Mouse (Mus musculus) heart, embryonic 14.5 days (tissue): Measurements from ENCODE around the gene Vim. TPM values are rescaled to one million over a fixed set of nuclear protein-coding genes. Genes with fewer than 3 reads are reported as not detected.

Experiments used
- ATAC-seq: fragments of 200-750 bp; cut with Nextera tagmentation; 2 replicates; pipeline ENCODE4 v1.8.0; 2017; ENCODE audit warnings: low read depth, moderate TSS enrichment; ENCODE audit not compliant: insufficient number of reproducible peaks, insufficient read depth, low FRiP score
- H3K27ac ChIP-seq, 2 experiments: fragments of 200-500 bp in 1 of 2; fragments of 300-500 bp in 1 of 2; sonication (generic) in 1 of 2; replicated peaks in 1 of 2; 2 replicates each; pipeline ENCODE4 v1.5.1; 2012 to 2014; ENCODE audit warnings: low read depth in 2 of 2, low read length in 2 of 2, control low read depth in 1 of 2, mild to moderate bottlenecking in 1 of 2, mixed read lengths in 1 of 2; ENCODE audit not compliant: control insufficient read depth in 1 of 2, insufficient read depth in 1 of 2
- H3K27me3 ChIP-seq: fragments of 300-500 bp; sonication (generic); 2 replicates; pipeline ENCODE4 v1.6.1; 2014; ENCODE audit warnings: mild to moderate bottlenecking, low read length, control low read depth; ENCODE audit not compliant: control insufficient read depth, insufficient read depth
- H3K36me3 ChIP-seq: fragments of 300-500 bp; sonication (generic); 2 replicates; pipeline ENCODE4 v1.6.1; 2014; ENCODE audit warnings: mild to moderate bottlenecking, control low read depth, low read length, mixed read lengths; ENCODE audit not compliant: control insufficient read depth, insufficient read depth
- H3K4me1 ChIP-seq, 2 experiments: fragments of 200-500 bp in 1 of 2; fragments of 300-500 bp in 1 of 2; sonication (generic) in 1 of 2; 2 replicates each; pipeline ENCODE4 v1.6.1; 2012 to 2014; ENCODE audit warnings: low read length in 2 of 2, control low read depth in 1 of 2, mixed read lengths in 1 of 2; ENCODE audit not compliant: control insufficient read depth in 2 of 2, insufficient read depth in 2 of 2
- H3K4me2 ChIP-seq: fragments of 300-500 bp; sonication (generic); 2 replicates; pipeline ENCODE4 v1.6.1; 2014; ENCODE audit warnings: mild to moderate bottlenecking, low read length
- H3K4me3 ChIP-seq, 2 experiments: fragments of 200-500 bp in 1 of 2; fragments of 300-500 bp in 1 of 2; sonication (generic) in 1 of 2; 2 replicates each; pipeline ENCODE4 v1.5.1; 2012 to 2014; ENCODE audit warnings: low read length in 2 of 2, mild to moderate bottlenecking in 2 of 2, control low read depth in 1 of 2, low read depth in 1 of 2, moderate library complexity in 1 of 2; ENCODE audit not compliant: control insufficient read depth in 1 of 2, insufficient read depth in 1 of 2
- H3K9ac ChIP-seq: fragments of 300-500 bp; sonication (generic); 2 replicates; pipeline ENCODE4 v1.6.1; 2014; ENCODE audit warnings: mild to moderate bottlenecking, low read length
- H3K9me3 ChIP-seq: fragments of 300-500 bp; sonication (generic); 2 replicates; pipeline ENCODE4 v1.6.1; 2016; ENCODE audit warnings: low read length, control low read depth; ENCODE audit not compliant: control insufficient read depth
- WGBS: fragments of 180-500 bp; shearing (Covaris S2); extraction: QIAGEN DNeasy Blood & Tissue Kit; methylation state at CpG from one replicate; pipeline ENCODE4 v1.1.7; 2014; 5-methylcytosine and 5-hydroxymethylcytosine counted together
- polyA plus RNA-seq: library from polyadenylated mRNA; unstranded; fragments of >200 nt; fragmentation: Nextera tagmentation; extraction: Ambion mirVana; gene quantifications from 2 replicates; pipeline ENCODE4 v1.2.1, GENCODE M21; 2014

Gene Vim
- polyA plus RNA-seq, 1 experiment from 2014 or later: 1,081 TPM

- ATAC-seq: no peak
- Histone ChIP-seq H3K27ac (no peak overlapping the region), H3K9me3 (no peaks in the 10 kb centered on the region), H3K4me1 (peaks cover 9% of the 10 kb centered on the region in 2 experiments), H3K4me2 (no peak overlapping the region), H3K9ac (no peak overlapping the region), H3K27me3 (no peaks in the 10 kb centered on the region), H3K4me3 (no peak overlapping the region), H3K36me3 (no peaks in the 10 kb centered on the region)
- 58% methylated on average over 2 of the region's 2 CpGs for WGBS
Measured at GRCm38 (mm10) chr2:13570122-13570521, 3.6 kb upstream of the Vim start.

- Histone ChIP-seq H3K9ac (no peak overlapping the region), H3K9me3 (no peaks in the 10 kb centered on the region), H3K4me2 (peak overlapping the region; percentile 66), H3K4me3 (no peak overlapping the region), H3K27me3 (no peaks in the 10 kb centered on the region), H3K36me3 (peaks cover 17% of the 10 kb centered on the region), H3K27ac (peak overlapping the region; percentile 98 to 99), H3K4me1 (peaks cover 9 to 13% of the 10 kb centered on the region in 2 experiments)
- ATAC-seq: no peak
- WGBS: 30% methylated on average over 4 of the region's 4 CpGs
Measured at GRCm38 (mm10) chr2:13572101-13572553, 1.6 kb upstream of the Vim start.

DNA sequence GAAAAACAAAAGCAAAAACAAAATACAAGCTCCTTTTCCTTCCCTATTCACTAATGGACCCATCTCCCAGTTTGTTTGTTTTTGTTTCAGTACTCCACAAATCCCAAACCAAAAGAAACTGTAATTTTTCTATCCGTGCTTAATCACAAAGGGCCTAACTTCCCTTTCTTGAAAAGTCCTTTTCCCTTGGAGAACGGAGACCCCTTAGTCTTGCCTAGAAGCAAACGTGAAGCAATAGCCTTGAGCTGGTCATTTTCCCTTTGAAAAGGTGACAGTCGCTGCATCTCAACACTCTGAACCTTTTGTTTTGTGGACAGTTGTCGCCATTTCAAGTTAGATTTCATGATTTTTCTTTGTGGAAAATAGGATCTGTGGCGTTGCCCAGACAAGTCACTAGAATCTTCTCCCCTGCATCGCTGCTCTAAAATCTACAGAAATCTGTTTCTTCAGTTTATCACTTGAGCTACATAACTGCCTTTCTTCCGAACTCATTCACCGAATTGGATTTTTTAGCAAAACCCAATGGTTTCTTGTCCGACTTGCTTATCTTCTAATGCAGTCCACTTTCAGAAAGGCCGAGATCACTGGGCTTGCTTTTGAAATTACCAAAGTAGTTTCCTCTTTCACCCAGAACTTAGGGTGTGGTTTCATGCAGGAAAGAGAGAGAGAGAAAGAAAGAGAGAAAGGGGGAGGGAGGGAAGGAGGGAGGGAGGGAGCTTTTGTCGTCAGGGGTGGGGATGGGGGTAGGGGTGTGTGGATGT lies 900 bp upstream of the Vim start:
- H3K36me3 ChIP-seq: peaks cover 22% of the 10 kb centered on the region
- ATAC-seq: no peak
- H3K9ac ChIP-seq: peak overlapping the region; percentile 97
- no peaks in the 10 kb centered on the region for H3K9me3 ChIP-seq
- peak overlapping the region; percentile 88 to 94 for H3K4me3 ChIP-seq
- no peaks in the 10 kb centered on the region for H3K27me3 ChIP-seq
- H3K4me2 ChIP-seq: peak overlapping the region; percentile 66
- H3K27ac ChIP-seq: peak overlapping the region; percentile 98 to 99
- 13% methylated on average over 12 of the region's 12 CpGs for WGBS
- peaks cover 9 to 16% of the 10 kb centered on the region in 2 experiments for H3K4me1 ChIP-seq

DNA sequence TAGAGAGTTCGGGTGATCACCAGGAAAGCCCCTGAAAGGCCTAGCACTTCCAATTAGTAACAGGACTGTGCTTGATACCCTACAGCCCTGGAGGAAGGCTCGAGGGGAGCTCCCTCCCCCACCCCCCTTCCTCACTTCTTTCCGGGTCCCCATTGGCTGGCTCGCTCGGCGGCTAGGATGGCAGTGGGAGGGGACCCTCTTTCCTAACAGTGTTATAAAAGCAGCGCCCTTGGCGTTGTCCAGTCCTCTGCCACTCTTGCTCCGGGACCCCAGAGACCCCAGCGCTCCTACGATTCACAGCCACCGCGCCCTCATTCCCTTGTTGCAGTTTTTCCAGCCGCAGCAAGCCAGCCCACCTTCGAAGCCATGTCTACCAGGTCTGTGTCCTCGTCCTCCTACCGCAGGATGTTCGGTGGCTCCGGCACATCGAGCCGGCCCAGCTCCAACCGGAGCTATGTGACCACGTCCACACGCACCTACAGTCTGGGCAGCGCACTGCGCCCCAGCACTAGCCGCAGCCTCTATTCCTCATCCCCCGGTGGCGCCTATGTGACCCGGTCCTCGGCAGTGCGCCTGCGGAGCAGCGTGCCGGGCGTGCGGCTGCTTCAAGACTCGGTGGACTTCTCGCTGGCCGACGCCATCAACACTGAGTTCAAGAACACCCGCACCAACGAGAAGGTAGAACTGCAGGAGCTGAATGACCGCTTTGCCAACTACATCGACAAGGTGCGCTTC lies 506 bp downstream of the Vim start:
- peak overlapping the region; percentile 88 to 94 for H3K4me3 ChIP-seq
- H3K27me3 ChIP-seq: no peaks in the 10 kb centered on the region
- peak; percentile 93 for ATAC-seq
- peak overlapping the region; percentile 97 for H3K9ac ChIP-seq
- under 1% methylated on average over 46 of the region's 46 CpGs for WGBS
- H3K36me3 ChIP-seq: peaks cover 34% of the 10 kb centered on the region
- peaks cover 12 to 16% of the 10 kb centered on the region in 2 experiments for H3K4me1 ChIP-seq
- no peaks in the 10 kb centered on the region for H3K9me3 ChIP-seq
- H3K4me2 ChIP-seq: peak overlapping the region; percentile 66
- peak overlapping the region; percentile 98 to 99 for H3K27ac ChIP-seq

DNA sequence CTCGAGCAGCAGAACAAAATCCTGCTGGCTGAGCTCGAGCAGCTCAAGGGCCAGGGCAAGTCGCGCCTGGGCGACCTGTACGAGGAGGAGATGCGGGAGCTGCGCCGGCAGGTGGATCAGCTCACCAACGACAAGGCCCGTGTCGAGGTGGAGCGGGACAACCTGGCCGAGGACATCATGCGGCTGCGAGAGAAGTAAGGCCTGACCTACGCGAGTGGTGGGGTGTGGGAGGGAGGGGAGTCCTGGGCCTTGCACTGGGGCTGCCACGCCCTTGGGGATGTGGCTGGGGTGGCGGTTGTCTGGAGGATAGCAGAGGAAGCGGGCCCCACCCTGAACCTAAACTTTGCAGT lies 1.0 kb downstream of the Vim start:
- H3K4me3 ChIP-seq: peak overlapping the region; percentile 88 to 94
- peak overlapping the region; percentile 98 to 99 for H3K27ac ChIP-seq
- 0% methylated on average over 21 of the region's 21 CpGs for WGBS
- peak overlapping the region; percentile 66 for H3K4me2 ChIP-seq
- no peaks in the 10 kb centered on the region for H3K9me3 ChIP-seq
- ATAC-seq: no peak
- peaks cover 39% of the 10 kb centered on the region for H3K36me3 ChIP-seq
- no peaks in the 10 kb centered on the region for H3K27me3 ChIP-seq
- H3K4me1 ChIP-seq: peaks cover 12 to 17% of the 10 kb centered on the region in 2 experiments
- H3K9ac ChIP-seq: peak overlapping the region; percentile 97

DNA sequence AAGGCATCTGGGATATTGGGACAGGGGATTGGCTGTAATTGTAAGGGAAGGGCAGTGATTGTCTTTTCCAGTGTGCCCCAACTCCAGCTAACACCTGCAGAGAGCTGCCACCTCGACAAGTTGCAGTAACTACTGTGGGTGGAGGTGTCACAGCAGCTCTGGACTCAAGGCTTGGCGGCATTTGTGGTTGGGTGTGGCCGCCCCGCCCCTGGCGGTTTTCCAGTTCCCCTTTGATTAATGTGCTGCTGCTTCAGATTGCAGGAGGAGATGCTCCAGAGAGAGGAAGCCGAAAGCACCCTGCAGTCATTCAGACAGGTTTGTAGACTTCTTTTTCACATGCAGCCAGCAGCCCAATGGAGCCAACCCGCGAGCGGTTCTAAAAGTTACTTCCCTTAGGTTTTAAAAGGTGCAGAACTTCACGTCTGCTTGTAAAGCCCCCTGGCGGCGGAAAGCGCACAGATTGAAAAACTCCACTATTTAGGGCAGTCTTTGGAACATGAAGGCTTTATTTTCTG lies 1.6 kb downstream of the Vim start:
- peak overlapping the region; percentile 97 for H3K9ac ChIP-seq
- no peak for ATAC-seq
- H3K27ac ChIP-seq: peak overlapping the region; percentile 98 to 99
- no peaks in the 10 kb centered on the region for H3K9me3 ChIP-seq
- no peaks in the 10 kb centered on the region for H3K27me3 ChIP-seq
- H3K4me3 ChIP-seq: peak overlapping the region; percentile 88 to 94
- H3K4me2 ChIP-seq: peak overlapping the region; percentile 66
- under 1% methylated on average over 13 of the region's 13 CpGs for WGBS
- peaks cover 12 to 19% of the 10 kb centered on the region in 2 experiments for H3K4me1 ChIP-seq
- H3K36me3 ChIP-seq: peaks cover 45% of the 10 kb centered on the region

DNA sequence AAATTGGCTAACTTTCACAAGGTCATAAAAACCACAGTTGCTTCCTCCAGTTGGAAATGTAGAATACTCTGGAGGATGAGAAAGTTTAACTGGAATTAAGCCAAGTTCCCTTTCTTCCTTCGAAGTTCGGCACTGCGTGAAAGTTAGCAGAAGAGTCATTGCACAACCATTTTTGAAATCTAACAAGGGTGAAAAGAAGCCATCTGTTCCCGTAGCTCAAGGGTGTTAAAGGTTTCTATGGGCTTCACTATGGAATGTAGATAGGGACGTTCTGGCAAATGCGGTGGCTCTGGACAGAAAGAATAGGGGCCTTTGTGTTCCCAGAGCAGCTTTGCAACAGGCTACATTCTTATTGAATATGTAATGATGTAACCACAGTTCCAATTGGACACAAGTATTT lies 2.2 kb downstream of the Vim start:
- peak overlapping the region; percentile 88 to 94 for H3K4me3 ChIP-seq
- H3K27me3 ChIP-seq: no peaks in the 10 kb centered on the region
- H3K36me3 ChIP-seq: peaks cover 51% of the 10 kb centered on the region
- H3K4me2 ChIP-seq: peak overlapping the region; percentile 66
- peak overlapping the region; percentile 98 to 99 for H3K27ac ChIP-seq
- peak overlapping the region; percentile 97 for H3K9ac ChIP-seq
- H3K9me3 ChIP-seq: no peaks in the 10 kb centered on the region
- WGBS: 6% methylated on average over 6 of the region's 6 CpGs
- no peak for ATAC-seq
- peaks cover 12 to 19% of the 10 kb centered on the region in 2 experiments for H3K4me1 ChIP-seq
